Mouse (Mus musculus) heart, embryonic 13.5 days (tissue): ENCODE measurements at regions not wholly inside any gene's neighbourhood (a gene's known extent, or its start where the extent isn't known, plus 50 kb on each side); places are given as distances from the start of the nearest gene placed in this dataset.
A peak's percentile ranks its signal among the peaks of the same experiment; 100 is the strongest.

ENCODE experiments used
- ATAC-seq: fragments of 200-750 bp; cut with Nextera tagmentation; 2 replicates; pipeline ENCODE4 v1.8.0; 2017; ENCODE audit warnings: moderate TSS enrichment; ENCODE audit not compliant: insufficient number of reproducible peaks, low FRiP score, low TSS enrichment; ENCODE audit errors: extremely low read depth
- H3K27ac ChIP-seq: fragments of 300-500 bp; sonication (generic); replicated peaks from 2 replicates; pipeline ENCODE4 v1.5.1; 2015; ENCODE audit warnings: moderate library complexity, mild to moderate bottlenecking, inconsistent platforms
- H3K27me3 ChIP-seq: fragments of 300-500 bp; sonication (generic); replicated peaks from 2 replicates; pipeline ENCODE4 v1.6.1; 2015; ENCODE audit warnings: mild to moderate bottlenecking, inconsistent platforms
- H3K36me3 ChIP-seq: fragments of 300-500 bp; sonication (generic); 2 replicates; pipeline ENCODE4 v1.6.1; 2015; ENCODE audit warnings: mild to moderate bottlenecking, inconsistent platforms
- H3K4me1 ChIP-seq: fragments of 300-500 bp; sonication (generic); 2 replicates; pipeline ENCODE4 v1.6.1; 2015; ENCODE audit warnings: inconsistent platforms
- H3K4me2 ChIP-seq: fragments of 300-500 bp; sonication (generic); 2 replicates; pipeline ENCODE4 v1.6.1; 2015; ENCODE audit warnings: inconsistent platforms, mild to moderate bottlenecking, moderate library complexity
- H3K4me3 ChIP-seq: fragments of 300-500 bp; sonication (generic); 2 replicates; pipeline ENCODE4 v1.5.1; 2015; ENCODE audit warnings: moderate library complexity, mild to moderate bottlenecking, inconsistent platforms
- H3K9ac ChIP-seq: fragments of 300-500 bp; sonication (generic); 2 replicates; pipeline ENCODE4 v1.6.1; 2015; ENCODE audit warnings: inconsistent platforms, mild to moderate bottlenecking, moderate library complexity
- H3K9me3 ChIP-seq: fragments of 300-500 bp; sonication (generic); 2 replicates; pipeline ENCODE4 v1.6.1; 2016; ENCODE audit warnings: inconsistent platforms
- WGBS: fragments of 180-500 bp; shearing (Covaris S2); methylation state at CpG from one replicate; pipeline ENCODE4 v1.1.7; 2015; ENCODE audit warnings: mixed read lengths; 5-methylcytosine and 5-hydroxymethylcytosine counted together

GRCm38 (mm10) chr8:8378248-8378647 lies 282.8 kb downstream of the Efnb2 start:
- Histone ChIP-seq H3K27me3 (no peaks in the 10 kb centered on the region), H3K4me2 (no peak overlapping the region), H3K9ac (no peak overlapping the region), H3K4me1 (peaks cover 11% of the 10 kb centered on the region), H3K9me3 (no peaks in the 10 kb centered on the region), H3K4me3 (no peak overlapping the region), H3K27ac (no peak overlapping the region), H3K36me3 (no peaks in the 10 kb centered on the region)
- no peak for ATAC-seq
- 42% methylated on average over 4 of the region's 4 CpGs for WGBS

- H3K36me3 ChIP-seq = no peaks in the 10 kb centered on the region
- WGBS = 72% methylated on average over 3 of the region's 3 CpGs
- no peak overlapping the region for H3K9ac ChIP-seq
- no peaks in the 10 kb centered on the region for H3K9me3 ChIP-seq
- no peak for ATAC-seq
- H3K4me2 ChIP-seq = no peak overlapping the region
- no peak overlapping the region for H3K27ac ChIP-seq
- H3K4me1 ChIP-seq = peaks cover 10% of the 10 kb centered on the region
- H3K4me3 ChIP-seq = no peak overlapping the region
- no peaks in the 10 kb centered on the region for H3K27me3 ChIP-seq
Observed at GRCm38 (mm10) chr8:8376791-8377190, 284.3 kb downstream of the Efnb2 start.

DNA sequence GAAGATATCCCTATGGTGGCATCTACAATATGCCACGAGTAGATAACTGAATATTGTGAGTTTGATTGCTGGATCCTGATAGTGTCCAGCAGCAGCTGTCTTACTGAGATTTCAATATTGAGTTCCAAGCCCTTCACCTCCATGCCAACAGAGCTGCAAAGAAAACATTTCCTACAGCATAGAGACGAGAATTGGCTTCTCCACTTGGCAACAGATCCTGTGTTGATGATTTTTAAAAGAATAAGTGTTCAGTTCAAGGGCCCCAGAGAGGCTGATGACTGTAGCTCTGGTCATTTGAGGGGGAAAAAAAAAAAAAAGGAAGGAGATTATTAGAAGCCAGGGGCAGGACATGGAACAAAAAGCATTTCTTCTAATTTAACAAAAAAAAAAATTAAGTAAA lies 284.7 kb downstream of the Efnb2 start:
- Histone ChIP-seq H3K4me3 (no peak overlapping the region), H3K4me1 (peaks cover 7% of the 10 kb centered on the region), H3K36me3 (no peaks in the 10 kb centered on the region), H3K27ac (no peak overlapping the region), H3K9me3 (no peaks in the 10 kb centered on the region), H3K4me2 (no peak overlapping the region), H3K9ac (no peak overlapping the region), H3K27me3 (no peaks in the 10 kb centered on the region)
- 52% methylated on average over 2 of the region's 2 CpGs for WGBS
- ATAC-seq = no peak

GRCm38 (mm10) chr8:8367282-8367871 lies 293.7 kb downstream of the Efnb2 start:
- WGBS = 83% methylated on average over 4 of the region's 4 CpGs
- Histone ChIP-seq H3K9me3 (no peaks in the 10 kb centered on the region), H3K4me3 (no peak overlapping the region), H3K27ac (no peak overlapping the region), H3K27me3 (no peaks in the 10 kb centered on the region), H3K4me1 (no peaks in the 10 kb centered on the region), H3K4me2 (no peak overlapping the region), H3K36me3 (no peaks in the 10 kb centered on the region), H3K9ac (no peak overlapping the region)
- no peak for ATAC-seq

- Histone ChIP-seq H3K9ac (no peak overlapping the region), H3K4me2 (no peak overlapping the region), H3K36me3 (no peaks in the 10 kb centered on the region), H3K27ac (no peak overlapping the region), H3K4me1 (peaks cover 3% of the 10 kb centered on the region; the same call in 1 of the 2 replicates), H3K27me3 (no peaks in the 10 kb centered on the region), H3K9me3 (no peaks in the 10 kb centered on the region), H3K4me3 (no peak overlapping the region)
- 56% methylated on average over 7 of the region's 7 CpGs for WGBS
- ATAC-seq = no peak
Observed at GRCm38 (mm10) chr8:8361941-8362537, 299.0 kb downstream of the Efnb2 start.

DNA sequence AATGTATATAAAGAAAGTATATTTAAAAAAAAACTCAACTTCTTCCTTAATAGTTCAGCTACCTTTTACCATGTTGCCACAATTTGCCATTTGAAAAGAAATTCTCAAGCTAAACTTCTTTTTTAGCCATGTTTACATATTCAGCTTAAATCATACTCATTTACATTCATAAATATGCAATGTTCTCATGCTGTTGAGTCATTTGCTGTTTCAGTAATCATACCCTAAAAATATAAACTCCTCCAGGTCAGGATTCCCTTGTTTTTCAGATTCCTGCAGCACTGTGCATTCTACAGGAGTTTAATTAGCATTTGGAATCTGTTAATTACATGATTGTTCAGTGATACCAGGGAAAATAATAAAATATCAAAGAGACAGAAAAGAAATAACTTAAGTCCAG lies 300.5 kb downstream of the Efnb2 start:
- no peak overlapping the region for H3K4me3 ChIP-seq
- H3K27ac ChIP-seq = no peak overlapping the region
- no peak for ATAC-seq
- peaks cover 3% of the 10 kb centered on the region; the same call in 1 of the 2 replicates for H3K4me1 ChIP-seq
- no peaks in the 10 kb centered on the region for H3K9me3 ChIP-seq
- H3K9ac ChIP-seq = no peak overlapping the region
- H3K27me3 ChIP-seq = no peaks in the 10 kb centered on the region
- H3K4me2 ChIP-seq = no peak overlapping the region
- no peaks in the 10 kb centered on the region for H3K36me3 ChIP-seq

DNA sequence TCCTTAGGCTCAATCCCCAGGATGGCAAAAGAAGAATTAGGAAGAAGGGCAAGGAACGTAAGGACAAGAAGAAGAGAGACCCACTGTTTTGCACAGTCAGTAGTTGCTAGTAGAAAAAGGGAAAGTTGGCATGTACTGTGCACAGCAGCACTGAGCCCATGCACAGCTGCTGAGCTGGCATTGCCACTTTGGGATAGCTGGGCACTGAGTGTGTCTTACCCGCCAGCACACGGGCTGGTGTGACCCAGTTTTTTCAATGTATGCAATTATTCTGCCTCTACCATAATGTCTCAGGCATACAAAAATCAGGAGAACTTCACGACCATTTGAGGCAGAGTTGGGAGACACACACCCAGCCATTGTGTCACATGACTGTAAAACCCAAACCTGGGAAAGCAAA lies 306.1 kb downstream of the Efnb2 start:
- Histone ChIP-seq H3K9ac (no peak overlapping the region), H3K27ac (no peak overlapping the region), H3K36me3 (no peaks in the 10 kb centered on the region), H3K4me1 (no peaks in the 10 kb centered on the region), H3K4me3 (no peak overlapping the region), H3K9me3 (no peaks in the 10 kb centered on the region), H3K27me3 (no peaks in the 10 kb centered on the region), H3K4me2 (no peak overlapping the region)
- 85% methylated on average over 4 of the region's 4 CpGs for WGBS
- ATAC-seq = no peak

DNA sequence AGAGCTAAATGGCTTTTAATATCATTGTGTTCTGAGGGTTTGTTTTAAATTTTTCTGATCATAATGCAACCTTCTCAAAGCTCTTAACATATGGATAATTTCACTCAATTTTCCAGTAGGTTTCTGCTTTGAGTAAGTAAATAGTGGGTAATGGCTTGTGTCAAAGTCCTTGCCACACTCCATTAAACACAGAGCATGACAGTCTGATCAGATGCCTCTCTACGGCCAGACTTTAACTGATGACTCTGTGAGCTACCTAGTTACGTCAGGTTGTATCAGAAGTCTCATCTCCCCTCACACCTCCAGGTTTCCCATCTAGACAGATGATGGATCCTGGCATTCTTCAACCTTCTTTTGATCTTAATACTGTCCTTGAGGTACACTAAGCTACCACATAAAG lies 316.4 kb downstream of the Efnb2 start:
- no peaks in the 10 kb centered on the region for H3K36me3 ChIP-seq
- H3K9ac ChIP-seq = no peak overlapping the region
- H3K27ac ChIP-seq = no peak overlapping the region
- H3K4me1 ChIP-seq = no peaks in the 10 kb centered on the region
- H3K4me2 ChIP-seq = no peak overlapping the region
- H3K27me3 ChIP-seq = no peaks in the 10 kb centered on the region
- no peak overlapping the region for H3K4me3 ChIP-seq
- 59% methylated on average over 2 of the region's 2 CpGs for WGBS
- ATAC-seq = no peak
- H3K9me3 ChIP-seq = no peaks in the 10 kb centered on the region

DNA sequence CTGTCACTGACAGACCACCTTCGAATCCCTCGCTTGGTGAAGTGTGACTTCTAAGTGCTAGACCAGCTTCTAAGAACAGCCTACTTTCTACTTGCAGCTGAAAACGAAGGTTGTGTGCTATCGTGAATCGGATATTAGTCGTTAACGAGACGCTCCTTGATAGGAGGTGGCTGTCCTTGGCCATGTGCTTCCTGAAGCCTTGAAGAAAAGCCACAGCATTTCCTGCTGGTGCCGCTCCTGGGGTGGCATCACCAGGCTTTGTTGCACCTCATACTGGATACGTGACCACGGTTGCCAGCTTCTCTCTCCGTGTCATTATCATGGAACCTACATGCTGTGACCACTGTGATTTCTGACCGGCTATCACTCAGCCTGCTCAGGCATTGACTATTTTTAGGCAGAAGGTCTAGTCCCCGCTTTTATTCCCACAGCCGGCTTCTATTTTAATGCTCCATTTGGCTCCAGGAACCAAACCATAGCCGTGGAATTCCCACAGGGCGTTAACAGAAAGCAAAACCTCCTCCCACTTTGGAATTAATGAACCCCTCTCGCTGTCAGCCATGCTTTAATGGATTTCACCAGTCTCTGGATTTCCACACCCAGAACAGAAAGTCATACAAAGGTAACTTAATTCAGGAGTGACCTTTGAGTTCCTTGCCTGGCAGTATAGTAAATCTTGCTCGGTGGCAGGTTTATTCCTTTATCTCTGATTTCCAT lies 325.6 kb downstream of the Efnb2 start:
- H3K36me3 ChIP-seq = no peaks in the 10 kb centered on the region
- no peaks in the 10 kb centered on the region for H3K27me3 ChIP-seq
- no peaks in the 10 kb centered on the region for H3K9me3 ChIP-seq
- H3K9ac ChIP-seq = peak overlapping the region; percentile 13
- no peak for ATAC-seq
- WGBS = 45% methylated on average over 19 of the region's 19 CpGs
- H3K4me3 ChIP-seq = 0 out of 2 replicates have a peak overlapping the region, but pooled peaks have one; percentile 2
- peak overlapping the region; percentile 50 for H3K27ac ChIP-seq
- H3K4me1 ChIP-seq = peaks cover 29% of the 10 kb centered on the region
- peak overlapping the region; percentile 54 for H3K4me2 ChIP-seq

DNA sequence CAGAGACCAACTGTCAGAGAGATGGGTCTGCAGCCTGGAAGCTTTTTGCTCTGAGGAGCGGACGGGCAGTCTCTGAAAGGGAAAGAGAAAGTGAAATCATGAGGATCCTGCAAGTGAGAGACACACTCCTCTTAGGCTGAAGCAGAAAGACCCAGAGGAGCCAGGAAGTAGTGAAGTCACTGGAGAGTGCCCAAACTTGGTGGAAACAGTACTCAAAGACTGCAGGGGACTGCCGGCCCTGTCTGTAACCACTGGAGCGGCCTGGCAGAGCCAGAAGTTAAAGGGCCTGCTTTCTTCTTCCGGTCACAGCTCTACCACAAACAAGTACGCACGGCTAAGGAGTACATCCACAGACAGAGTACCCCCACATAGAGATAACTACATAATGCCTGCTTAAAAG lies 326.5 kb downstream of the Efnb2 start:
- Histone ChIP-seq H3K27ac (peak overlapping the region; percentile 50), H3K4me2 (peak overlapping the region; percentile 54; the same call in 1 of the 2 replicates), H3K4me3 (no peak overlapping the region), H3K9me3 (no peaks in the 10 kb centered on the region), H3K27me3 (no peaks in the 10 kb centered on the region), H3K36me3 (no peaks in the 10 kb centered on the region), H3K9ac (0 out of 2 replicates have a peak overlapping the region, but pooled peaks have one; percentile 13), H3K4me1 (peaks cover 29% of the 10 kb centered on the region)
- no peak for ATAC-seq
- WGBS = 69% methylated on average over 7 of the region's 7 CpGs

GRCm38 (mm10) chr8:8331249-8331648 lies 329.8 kb downstream of the Efnb2 start:
- Histone ChIP-seq H3K9ac (no peak overlapping the region), H3K27ac (peak overlapping the region; percentile 10; the same call in 1 of the 2 replicates), H3K4me2 (no peak overlapping the region), H3K4me1 (peaks cover 52% of the 10 kb centered on the region), H3K27me3 (no peaks in the 10 kb centered on the region), H3K36me3 (no peaks in the 10 kb centered on the region), H3K4me3 (no peak overlapping the region), H3K9me3 (no peaks in the 10 kb centered on the region)
- WGBS = 11% methylated on average over 7 of the region's 7 CpGs
- no peak for ATAC-seq
